Mouse (Mus musculus): ENCODE results near the gene Aptx.
A peak's percentile ranks its signal among the peaks of the same experiment; 100 is the strongest.

Gene Aptx

DNA sequence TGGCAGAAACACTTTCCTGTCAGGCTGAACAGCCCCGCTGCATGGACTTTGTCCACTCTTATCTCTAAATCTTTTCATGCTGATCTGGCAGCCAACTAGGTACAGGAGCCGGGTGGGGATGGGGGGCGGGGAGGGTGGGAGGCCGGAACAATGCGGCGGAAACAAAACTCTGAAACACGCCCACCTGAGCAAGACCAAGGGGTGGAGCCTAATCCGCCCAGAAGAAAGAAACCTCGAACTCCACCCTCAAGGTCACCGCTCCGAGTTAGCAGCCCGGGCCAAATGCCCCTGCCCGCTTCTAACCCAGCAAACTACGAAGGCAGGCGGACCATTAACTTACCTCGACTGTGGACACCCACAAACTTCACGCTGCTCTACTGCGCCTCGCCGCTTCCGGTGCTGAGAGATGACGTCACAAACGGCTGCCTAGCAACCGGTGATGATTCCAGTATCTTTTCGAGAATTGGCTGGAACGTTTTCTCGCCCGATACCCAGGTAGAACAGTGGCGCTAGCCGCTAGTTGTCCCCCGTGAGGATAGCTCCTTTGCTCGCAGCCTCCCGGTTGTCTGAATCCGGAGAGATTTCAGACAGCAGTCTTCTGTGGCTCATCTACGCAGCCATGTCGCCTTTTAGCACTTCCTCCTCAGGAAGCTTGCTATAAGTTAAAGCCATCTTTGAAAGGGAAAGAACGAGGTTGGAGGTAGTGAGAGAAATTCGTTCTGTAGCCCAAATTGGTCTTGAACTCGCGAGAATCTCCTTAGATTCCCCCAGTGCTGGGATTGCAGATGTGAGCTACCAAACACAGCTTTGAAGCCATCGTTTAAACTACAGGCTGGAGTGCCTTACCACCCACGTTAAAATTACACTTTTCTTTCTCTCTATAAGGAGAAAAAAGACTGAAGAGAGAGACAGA lies at the start of gene Aptx:
Gene Aptx, minus strand, starts transcription at position 398 of the 913 bp plus-strand sequence.
- peak; percentile 94 to 97 for DNase-seq (ENCODE audit: low spot score in 2 of 2)

GRCm38 (mm10) chr4:40735351-40735750 lies 32.4 kb upstream of the Aptx start:
- DNase-seq (ENCODE audit: low spot score in 2 of 2) = no peak

- no peak for DNase-seq (ENCODE audit: low spot score in 2 of 2)
These were observed 28.3 kb upstream of the Aptx start for GRCm38 (mm10) chr4:40731262-40731661.

- no peak for DNase-seq (ENCODE audit: low spot score in 2 of 2)
These were observed 24.3 kb upstream of the Aptx start for GRCm38 (mm10) chr4:40727247-40727646.

GRCm38 (mm10) chr4:40725554-40725953 lies 22.6 kb upstream of the Aptx start:
- DNase-seq (ENCODE audit: low spot score in 2 of 2) = no peak

DNA sequence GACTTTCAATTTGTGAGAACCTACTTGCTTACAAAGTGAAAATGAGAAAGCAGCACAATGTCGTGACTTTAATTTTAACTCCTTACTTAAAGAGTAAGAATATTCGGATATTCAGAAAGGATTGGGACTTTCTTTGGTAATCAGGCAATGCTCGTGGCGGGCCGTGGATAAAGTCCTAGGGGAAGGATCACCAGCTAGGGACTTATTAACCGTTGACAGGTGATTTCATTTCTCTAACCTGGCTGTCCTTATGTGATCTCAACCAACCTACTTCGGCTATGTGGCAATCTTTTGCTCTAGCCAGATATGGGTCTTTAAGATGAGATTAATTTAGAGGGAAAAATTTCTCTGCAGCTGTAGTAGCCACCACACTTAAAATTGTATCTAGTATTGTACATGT lies 22.1 kb upstream of the Aptx start:
- DNase-seq (ENCODE audit: low spot score in 2 of 2) = no peak

DNA sequence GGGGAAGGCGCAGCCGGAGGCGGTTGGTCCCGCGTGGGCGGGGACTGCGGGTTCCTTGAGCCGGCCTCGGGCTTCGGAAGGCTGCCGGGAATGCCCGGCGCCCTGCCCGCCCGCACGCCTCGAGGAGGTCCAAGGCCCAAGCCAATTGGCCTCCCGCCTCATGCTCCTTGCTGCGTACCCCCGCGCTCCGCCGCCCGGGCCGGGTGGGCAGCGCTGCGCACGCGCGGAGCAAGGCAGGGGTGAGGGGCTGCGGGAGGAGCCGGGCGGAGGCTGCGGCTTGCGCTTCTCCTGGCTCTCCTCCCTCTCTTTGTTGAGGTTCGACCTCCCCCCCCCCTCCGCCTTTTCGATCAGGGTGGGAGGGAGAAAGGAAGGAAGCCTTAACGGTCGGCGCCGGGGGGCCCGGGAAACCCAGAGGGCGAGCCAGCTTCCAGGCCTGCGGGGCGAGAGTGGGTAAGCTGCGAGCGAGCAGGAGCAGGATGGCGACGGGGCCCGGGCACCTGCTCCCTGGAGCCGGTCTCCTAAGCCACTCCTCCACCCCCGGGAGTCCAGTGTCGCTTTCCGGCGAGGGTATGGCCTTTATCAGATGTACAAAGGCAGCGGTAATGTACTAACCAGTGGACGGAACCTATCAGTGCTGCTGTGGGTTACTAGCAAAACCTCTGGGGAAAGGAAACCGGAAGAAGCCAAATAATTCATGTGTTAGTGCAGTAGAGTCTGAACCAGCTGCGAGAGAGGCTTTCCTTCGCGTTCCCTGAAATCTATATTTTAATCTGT lies 19.9 kb upstream of the Aptx start:
- DNase-seq (ENCODE audit: low spot score in 2 of 2) = peak in 1 of 2 experiments; percentile 74

- peak; percentile 91 to 96 for DNase-seq (ENCODE audit: low spot score in 2 of 2)
These were observed 19.1 kb upstream of the Aptx start, which contains the start of gene Dnaja1 for GRCm38 (mm10) chr4:40722011-40722666. Gene Dnaja1, plus strand, starts transcription at chr4:40722150.

DNA sequence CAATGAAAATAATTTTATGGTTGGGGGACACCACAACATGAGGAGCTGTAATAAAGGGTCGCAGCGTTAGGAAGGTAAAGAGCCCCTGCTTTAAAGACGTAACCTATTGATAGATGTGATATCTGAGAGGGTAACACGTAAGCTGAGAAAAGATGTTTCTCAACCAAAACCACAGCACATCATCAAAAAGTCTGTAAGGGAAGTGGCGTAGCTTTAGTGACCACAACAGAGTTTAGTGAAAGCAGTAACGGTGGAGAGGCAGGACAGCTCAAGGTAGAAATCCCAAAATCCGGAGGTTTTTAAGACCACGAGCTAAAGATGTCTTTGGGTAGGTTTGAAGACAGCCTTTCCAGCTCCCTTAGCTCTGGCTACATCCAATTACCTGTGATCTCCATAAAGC lies 17.9 kb upstream of the Aptx start:
- DNase-seq (ENCODE audit: low spot score in 2 of 2) = no peak

DNA sequence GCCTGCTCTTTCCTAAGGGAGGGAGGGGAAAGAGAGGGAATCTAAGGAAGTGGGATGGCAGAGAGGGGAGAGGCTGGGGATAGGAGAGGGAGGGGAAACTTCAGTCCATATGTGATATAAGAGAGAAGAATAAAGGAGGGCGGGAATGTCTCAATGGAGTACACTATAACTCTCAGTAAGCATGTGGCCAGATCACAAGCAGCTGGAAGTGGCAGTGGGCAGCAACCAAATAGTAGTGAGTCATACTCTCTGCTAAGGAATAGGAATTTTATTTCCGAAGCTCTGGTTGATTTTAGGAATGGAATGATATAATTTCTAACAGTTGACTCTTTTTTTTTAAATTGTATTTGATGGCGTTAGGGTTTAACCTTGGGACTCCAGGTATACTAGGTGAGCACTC lies 14.1 kb upstream of the Aptx start:
- no peak for DNase-seq (ENCODE audit: low spot score in 2 of 2)

DNA sequence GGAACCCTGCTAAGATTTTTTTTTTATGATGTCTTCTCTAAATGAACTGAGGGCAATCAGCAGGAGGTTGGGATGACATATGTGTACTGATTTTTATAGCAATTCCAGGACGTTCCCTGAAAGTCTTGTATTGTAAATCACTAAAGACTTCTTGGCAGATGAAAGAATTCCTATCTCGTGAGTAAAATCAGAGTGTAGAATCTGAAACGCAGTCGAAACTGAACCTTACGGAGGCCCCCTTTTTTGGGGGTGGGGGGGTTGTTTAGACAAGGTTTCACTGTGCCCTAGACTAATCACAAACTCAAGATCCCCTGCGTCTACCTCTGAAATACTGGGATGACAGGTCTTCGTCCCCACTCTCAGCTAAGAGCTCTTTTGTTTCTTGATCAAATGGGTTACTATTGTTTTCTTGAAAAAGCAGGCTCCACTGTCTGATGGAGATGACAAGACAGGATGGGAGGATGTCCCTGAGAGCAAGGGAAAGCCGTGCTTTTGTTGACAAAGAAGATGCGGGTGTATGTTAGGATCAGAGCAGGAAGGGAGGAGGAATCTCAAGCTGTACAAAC lies 799 bp upstream of the Aptx start:
- no peak for DNase-seq (ENCODE audit: low spot score in 2 of 2)

DNA sequence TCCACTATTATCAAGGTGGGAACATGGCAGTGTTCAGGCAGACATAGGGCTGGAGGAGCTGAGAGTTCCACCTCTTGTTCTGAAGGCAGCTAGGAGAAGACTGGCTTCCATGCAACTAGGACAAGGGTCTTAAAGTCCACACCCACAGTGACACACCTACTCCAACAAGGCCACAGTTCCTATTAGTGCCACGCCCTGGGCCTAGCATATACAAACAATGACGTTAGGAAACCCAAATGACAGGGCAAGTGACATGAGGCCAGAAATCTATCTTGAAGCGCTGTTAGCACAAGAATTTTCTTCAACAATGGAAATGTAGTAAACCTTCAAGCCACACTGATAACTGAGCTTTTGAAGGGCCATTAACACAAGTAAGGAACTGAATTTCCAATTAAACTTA lies 1.2 kb downstream of the Aptx start:
- DNase-seq (ENCODE audit: low spot score in 2 of 2) = no peak

DNA sequence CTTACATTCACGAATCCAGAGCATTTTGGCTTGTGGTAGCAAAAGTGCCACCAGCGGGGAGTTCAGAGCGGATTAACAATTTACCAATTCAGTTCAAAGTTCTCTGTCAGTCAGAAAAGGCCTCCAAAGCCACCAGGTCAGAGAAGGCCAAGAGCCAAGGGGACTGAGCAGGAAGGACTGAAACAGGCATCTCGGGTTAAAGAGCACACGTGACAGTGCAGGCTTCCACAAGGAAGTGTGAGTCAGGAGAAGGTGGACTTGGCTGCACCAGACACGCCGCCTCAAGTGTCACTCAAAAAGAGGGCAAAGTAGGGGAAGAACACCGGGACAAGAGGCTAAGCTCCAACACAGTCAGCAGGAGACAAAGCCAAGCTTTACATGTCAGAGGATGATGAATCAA lies 2.8 kb downstream of the Aptx start:
- DNase-seq (ENCODE audit: low spot score in 2 of 2) = no peak

DNA sequence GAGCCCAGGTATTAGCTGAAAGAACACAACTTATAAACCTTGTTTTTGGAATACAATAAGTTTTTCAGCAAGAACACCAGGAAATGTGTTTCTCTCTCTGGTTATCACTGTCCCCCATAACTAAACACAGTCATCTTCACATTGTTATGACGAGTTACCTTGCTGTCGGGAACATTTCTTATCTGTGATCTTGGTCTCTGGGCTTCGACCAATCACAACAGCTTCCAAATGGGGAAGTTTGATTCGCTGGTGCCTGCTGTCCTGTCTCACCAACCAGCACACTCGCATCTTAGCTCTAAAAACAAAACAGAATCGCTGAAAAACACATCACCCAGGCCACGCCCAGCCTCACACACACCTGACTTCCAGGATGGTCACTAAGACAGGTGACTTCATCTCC lies 5.9 kb downstream of the Aptx start:
- no peak for DNase-seq (ENCODE audit: low spot score in 2 of 2)

GRCm38 (mm10) chr4:40691100-40691499 lies 11.9 kb downstream of the Aptx start:
- no peak for DNase-seq (ENCODE audit: low spot score in 2 of 2)

- no peak for DNase-seq (ENCODE audit: low spot score in 2 of 2)
These were observed 19.7 kb downstream of the Aptx start for GRCm38 (mm10) chr4:40683306-40683705.

- DNase-seq (ENCODE audit: low spot score in 2 of 2) = no peak
These were observed 20.6 kb downstream of the Aptx start for GRCm38 (mm10) chr4:40682359-40682758.

DNA sequence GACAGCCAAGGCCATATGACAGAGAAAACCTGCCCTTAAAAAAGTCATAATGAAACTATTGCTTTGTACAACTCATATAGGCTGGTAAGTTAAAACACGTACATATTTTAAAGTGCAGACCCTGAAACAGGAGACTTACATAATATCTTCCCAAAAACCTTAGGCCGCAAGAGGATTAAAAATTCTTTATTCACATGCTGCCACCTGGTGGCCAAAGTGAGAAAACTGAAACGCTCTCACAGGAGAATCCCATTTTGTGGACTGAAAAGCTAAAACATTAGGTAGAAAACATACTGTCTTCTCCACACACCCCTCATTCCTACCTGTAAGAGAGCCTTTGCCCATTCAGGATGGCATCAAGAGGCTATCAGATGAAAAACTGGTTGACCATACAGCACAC lies 21.1 kb downstream of the Aptx start:
- DNase-seq (ENCODE audit: low spot score in 2 of 2) = peak; percentile 31 to 71

GRCm38 (mm10) chr4:40680250-40680860 lies 22.6 kb downstream of the Aptx start:
- no peak for DNase-seq (ENCODE audit: low spot score in 2 of 2)

DNA sequence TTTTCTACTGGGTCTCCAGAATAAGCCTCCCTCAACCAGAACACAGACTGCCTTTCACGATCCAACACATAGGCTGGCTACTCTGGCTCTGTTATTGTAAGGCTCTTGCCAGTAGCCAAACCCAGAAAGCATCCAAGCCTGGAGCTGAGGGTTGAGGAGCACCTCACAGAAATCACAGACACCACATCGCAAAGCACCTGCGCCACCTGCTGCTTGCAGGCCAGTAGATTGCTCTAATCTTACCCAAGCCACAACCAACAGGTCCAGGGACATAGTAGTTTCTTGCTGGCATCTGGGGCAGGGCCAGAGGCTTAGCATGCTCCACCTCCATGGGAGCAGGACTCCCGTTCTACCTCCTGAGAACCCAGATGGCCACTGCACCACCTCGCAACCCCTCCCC lies 25.9 kb downstream of the Aptx start:
- DNase-seq (ENCODE audit: low spot score in 2 of 2) = no peak

- no peak for DNase-seq (ENCODE audit: low spot score in 2 of 2)
These were observed 26.7 kb downstream of the Aptx start for GRCm38 (mm10) chr4:40676338-40676737.

DNA sequence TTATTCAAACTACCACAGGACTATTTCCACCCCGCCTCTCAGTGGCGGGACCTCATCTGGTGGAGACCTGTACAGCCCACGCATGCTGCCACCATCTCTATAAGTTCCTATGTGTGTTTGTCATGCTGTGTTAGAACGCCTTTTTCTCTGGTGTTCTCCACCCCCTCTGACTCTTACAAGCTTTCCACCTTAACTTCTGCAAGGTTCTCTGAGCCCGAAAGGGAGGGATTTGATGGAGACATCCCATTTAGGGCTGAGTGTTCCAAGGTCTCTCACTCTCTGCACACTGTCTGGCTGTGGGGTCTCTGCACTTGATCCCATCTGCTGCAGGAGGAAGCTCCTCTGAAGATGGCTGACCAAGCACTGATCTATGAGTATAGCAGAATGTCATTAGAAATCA lies 29.5 kb downstream of the Aptx start:
- no peak for DNase-seq (ENCODE audit: low spot score in 2 of 2)
